Mouse (Mus musculus) intestine, postnatal 0 days (tissue): ENCODE results near the gene Acy3. TPM values are rescaled to one million over a fixed set of nuclear protein-coding genes. Genes with fewer than 3 reads are reported as not detected.

Experiments
- ATAC-seq: fragments of 200-750 bp; cut with Nextera tagmentation; 2 replicates; pipeline ENCODE4 v1.8.0; 2017; ENCODE audit warnings: mild to moderate bottlenecking, moderate TSS enrichment, moderate library complexity
- H3K27ac ChIP-seq: fragments of 300-500 bp; sonication (generic); 2 replicates; pipeline ENCODE4 v1.5.1; 2014; ENCODE audit warnings: mild to moderate bottlenecking, low read depth, low read length, moderate library complexity
- H3K27me3 ChIP-seq: fragments of 300-500 bp; sonication (generic); replicated peaks from 2 replicates; pipeline ENCODE4 v1.6.1; 2014; ENCODE audit warnings: low read length, mixed read lengths; ENCODE audit not compliant: control insufficient read depth, insufficient read depth
- H3K36me3 ChIP-seq: fragments of 300-500 bp; sonication (generic); 2 replicates; pipeline ENCODE4 v1.6.1; 2014; ENCODE audit warnings: mild to moderate bottlenecking, moderate library complexity; ENCODE audit not compliant: control insufficient read depth, insufficient read depth
- H3K4me1 ChIP-seq: fragments of 300-500 bp; sonication (generic); replicated peaks from 2 replicates; pipeline ENCODE4 v1.6.1; 2014; ENCODE audit warnings: antibody characterized with exemption, low read length, mixed read lengths; ENCODE audit not compliant: control insufficient read depth, insufficient read depth
- H3K4me2 ChIP-seq: fragments of 300-500 bp; sonication (generic); replicated peaks from 2 replicates; pipeline ENCODE4 v1.6.1; 2014; ENCODE audit warnings: low read depth, mild to moderate bottlenecking, moderate library complexity
- H3K4me3 ChIP-seq: fragments of 300-500 bp; sonication (generic); 2 replicates; pipeline ENCODE4 v1.5.1; 2014; ENCODE audit warnings: low read depth, low read length
- H3K9ac ChIP-seq: fragments of 300-500 bp; sonication (generic); 2 replicates; pipeline ENCODE4 v1.6.1; 2014; ENCODE audit warnings: mild to moderate bottlenecking, low read depth, low read length
- H3K9me3 ChIP-seq: fragments of 300-500 bp; sonication (generic); 2 replicates; pipeline ENCODE4 v1.6.1; 2016; ENCODE audit warnings: mixed run types; ENCODE audit not compliant: control insufficient read depth
- CTCF ChIP-seq: sonication (generic); IDR thresholded peaks from 2 replicates; pipeline ENCODE4 v1.5.1; 2016; ENCODE audit warnings: low read depth, mild to moderate bottlenecking, control low read depth, antibody characterized with exemption, moderate library complexity
- WGBS: fragments of 180-500 bp; shearing (Covaris S2); extraction: QIAGEN DNeasy Blood & Tissue Kit; methylation state at CpG from one replicate; pipeline ENCODE4 v1.1.7; 2014; 5-methylcytosine and 5-hydroxymethylcytosine counted together
- polyA plus RNA-seq: library from polyadenylated mRNA; unstranded; fragments of >200 nt; fragmentation: Nextera tagmentation; extraction: Ambion mirVana; gene quantifications from 2 replicates; pipeline ENCODE4 v1.2.1, GENCODE M21; 2015

Gene Acy3
- polyA plus RNA-seq, 1 experiment from 2014 or later, result 32.3 TPM

GRCm38 (mm10) chr19:4001752-4002151 lies 15.4 kb downstream of the Acy3 start:
- no peak overlapping the region for H3K4me3 ChIP-seq
- no peaks in the 10 kb centered on the region for H3K27me3 ChIP-seq
- TF ChIP-seq CTCF, result no peak
- no peak overlapping the region for H3K27ac ChIP-seq
- H3K4me2 ChIP-seq, result no peak overlapping the region; the same call in 1 of the 2 replicates
- no peaks in the 10 kb centered on the region for H3K9me3 ChIP-seq
- 73% methylated on average over 5 of the region's 5 CpGs for WGBS
- H3K36me3 ChIP-seq, result peaks cover 16% of the 10 kb centered on the region
- no peak for ATAC-seq
- H3K9ac ChIP-seq, result no peak overlapping the region; the same call in 1 of the 2 replicates
- peaks cover 7% of the 10 kb centered on the region; the same call in 1 of the 2 replicates for H3K4me1 ChIP-seq

DNA sequence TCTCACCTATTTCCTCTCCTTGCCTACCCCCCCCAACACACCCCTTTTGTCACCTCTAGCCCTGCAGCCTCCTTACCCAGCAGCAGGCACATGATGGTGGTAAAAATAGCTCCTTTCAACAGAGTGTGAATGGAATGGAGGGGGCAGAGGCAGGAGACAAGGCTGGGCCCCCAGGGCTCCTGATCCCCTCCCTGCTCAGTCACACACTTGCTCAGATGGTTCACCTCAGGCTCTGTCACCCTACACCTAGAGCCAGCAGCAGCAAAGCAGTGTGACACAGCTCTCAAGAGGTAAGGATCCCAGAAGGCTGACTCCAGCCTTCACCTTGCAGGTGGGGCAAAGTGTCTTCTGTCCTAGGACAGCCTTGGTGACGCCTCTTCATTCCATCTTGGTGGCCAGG lies 16.7 kb downstream of the Acy3 start, which contains the start of gene Doc2g:
Doc2g (plus strand) TSS at position 202 of the 400 bp plus-strand sequence.
- H3K4me2 ChIP-seq, result no peak within 1 kb of the TSS
- TF ChIP-seq CTCF, result no peak
- H3K4me3 ChIP-seq, result no peak within 1 kb of the TSS
- H3K9me3 ChIP-seq, result no peaks in the 10 kb centered on the region
- peaks cover 29% of the 10 kb centered on the region for H3K36me3 ChIP-seq
- H3K27ac ChIP-seq, result no peak within 1 kb of the TSS
- H3K9ac ChIP-seq, result no peak within 1 kb of the TSS
- no peaks in the 10 kb centered on the region for H3K27me3 ChIP-seq
- 55% methylated on average over 1 of the region's 1 CpGs for WGBS
- ATAC-seq, result no peak
- H3K4me1 ChIP-seq, result peaks cover 7% of the 10 kb centered on the region; the same call in 1 of the 2 replicates

DNA sequence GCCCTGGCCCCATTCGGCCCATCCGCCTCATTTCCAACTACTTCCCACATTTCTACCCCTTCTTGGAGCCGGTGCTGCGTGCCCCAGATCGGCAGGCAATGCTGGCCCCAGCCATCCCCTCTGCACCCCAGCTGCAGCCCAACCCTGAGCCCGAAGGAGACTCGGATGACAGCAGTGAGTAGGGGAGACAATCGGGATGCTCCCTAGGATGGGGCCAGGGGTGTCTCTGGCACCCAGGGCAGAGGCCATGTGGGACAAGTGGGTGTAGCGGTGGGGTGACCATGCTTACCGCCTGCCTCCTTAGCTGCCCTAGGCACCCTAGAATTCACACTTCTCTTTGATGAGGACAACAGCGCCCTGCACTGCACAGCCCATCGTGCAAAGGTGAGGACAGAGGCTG lies 17.3 kb downstream of the Acy3 start:
- ATAC-seq, result no peak
- Histone ChIP-seq H3K4me2 (no peak overlapping the region), H3K27ac (no peak overlapping the region), H3K4me3 (no peak overlapping the region), H3K9me3 (no peaks in the 10 kb centered on the region), H3K27me3 (no peaks in the 10 kb centered on the region), H3K9ac (no peak overlapping the region), H3K36me3 (peaks cover 35% of the 10 kb centered on the region), H3K4me1 (peaks cover 7% of the 10 kb centered on the region; the same call in 1 of the 2 replicates)
- WGBS, result 73% methylated on average over 12 of the region's 12 CpGs
- TF ChIP-seq CTCF, result no peak

GRCm38 (mm10) chr19:4004331-4004730 lies 18.0 kb downstream of the Acy3 start:
- Histone ChIP-seq H3K9me3 (no peaks in the 10 kb centered on the region), H3K27ac (no peak overlapping the region), H3K9ac (no peak overlapping the region), H3K4me2 (no peak overlapping the region), H3K27me3 (no peaks in the 10 kb centered on the region), H3K4me3 (no peak overlapping the region), H3K36me3 (peaks cover 42% of the 10 kb centered on the region), H3K4me1 (peaks cover 6% of the 10 kb centered on the region; the same call in 1 of the 2 replicates)
- WGBS, result 88% methylated on average over 15 of the region's 15 CpGs
- no peak for ATAC-seq
- no peak for TF ChIP-seq CTCF

- H3K36me3 ChIP-seq, result peaks cover 49% of the 10 kb centered on the region
- no peaks in the 10 kb centered on the region for H3K9me3 ChIP-seq
- 81% methylated on average over 9 of the region's 9 CpGs for WGBS
- no peak for ATAC-seq
- no peak overlapping the region for H3K4me3 ChIP-seq
- peaks cover 4% of the 10 kb centered on the region; the same call in 1 of the 2 replicates for H3K4me1 ChIP-seq
- no peaks in the 10 kb centered on the region for H3K27me3 ChIP-seq
- H3K27ac ChIP-seq, result no peak overlapping the region
- H3K9ac ChIP-seq, result no peak overlapping the region
- no peak overlapping the region for H3K4me2 ChIP-seq
- no peak for TF ChIP-seq CTCF
Measured at GRCm38 (mm10) chr19:4005091-4005490, 18.7 kb downstream of the Acy3 start.

GRCm38 (mm10) chr19:4005971-4006370 lies 19.6 kb downstream of the Acy3 start:
- TF ChIP-seq CTCF, result no peak
- Histone ChIP-seq H3K4me1 (peaks cover 4% of the 10 kb centered on the region; the same call in 1 of the 2 replicates), H3K9ac (no peak overlapping the region), H3K27me3 (no peaks in the 10 kb centered on the region), H3K4me2 (no peak overlapping the region), H3K27ac (no peak overlapping the region), H3K36me3 (peaks cover 53% of the 10 kb centered on the region), H3K4me3 (no peak overlapping the region), H3K9me3 (no peaks in the 10 kb centered on the region)
- ATAC-seq, result no peak
- WGBS, result 94% methylated on average over 8 of the region's 8 CpGs

DNA sequence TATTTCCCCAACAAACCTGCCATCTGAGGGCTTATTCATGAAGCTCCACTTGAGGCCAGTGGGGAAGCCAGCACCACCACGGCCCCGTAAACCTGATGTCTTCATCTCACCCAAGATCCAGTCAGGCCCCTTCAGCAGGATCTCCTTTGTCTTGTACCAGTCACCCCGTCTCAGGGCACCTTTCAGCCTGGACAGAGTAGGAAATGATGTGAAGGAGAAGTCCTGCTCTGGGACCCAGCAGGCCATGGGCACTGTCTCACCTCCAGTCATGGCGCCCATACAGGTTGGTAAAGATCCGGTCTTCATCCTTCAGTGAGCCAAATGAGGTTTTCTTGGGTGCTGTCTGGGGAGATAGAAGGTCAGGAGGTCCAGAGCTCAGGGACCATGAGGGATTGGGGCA lies 24.7 kb downstream of the Acy3 start:
- Histone ChIP-seq H3K4me3 (no peak overlapping the region), H3K4me2 (no peak overlapping the region)
- no peak for TF ChIP-seq CTCF

More for the DNA sequence above, 24.7 kb downstream of the Acy3 start:
- no peaks in the 10 kb centered on the region for H3K4me1 ChIP-seq
- H3K9me3 ChIP-seq, result no peaks in the 10 kb centered on the region
- H3K9ac ChIP-seq, result no peak overlapping the region
- H3K36me3 ChIP-seq, result peaks cover 44% of the 10 kb centered on the region
- no peaks in the 10 kb centered on the region for H3K27me3 ChIP-seq
- H3K27ac ChIP-seq, result no peak overlapping the region
- ATAC-seq, result no peak
- WGBS, result 94% methylated on average over 5 of the region's 5 CpGs
